Mouse (Mus musculus) bone marrow, adult 2 months (tissue): ENCODE data around the gene Cldn3. TPM values are rescaled to one million over a fixed set of nuclear protein-coding genes. Genes with fewer than 3 reads are reported as not detected.

Experiments used
- H3K27ac ChIP-seq: fragments of 200-500 bp; 2 replicates; pipeline ENCODE4 v1.5.1; 2012; ENCODE audit warnings: low read depth, mild to moderate bottlenecking, control low read depth, inconsistent platforms, low read length; ENCODE audit not compliant: control insufficient read depth, poor library complexity, insufficient read depth
- H3K4me1 ChIP-seq: fragments of 200-500 bp; 2 replicates; pipeline ENCODE4 v1.6.1; 2011; ENCODE audit warnings: low read length; ENCODE audit not compliant: control insufficient read depth, insufficient read depth
- H3K4me3 ChIP-seq: fragments of 200-500 bp; replicated peaks from 2 replicates; pipeline ENCODE3; 2011; ENCODE audit warnings: mild to moderate bottlenecking, low read depth, low read length, control low read depth; ENCODE audit not compliant: control insufficient read depth
- CTCF ChIP-seq: fragments of 200-500 bp; IDR thresholded peaks from 2 replicates; pipeline ENCODE4 v1.5.1; 2011; ENCODE audit warnings: low read length, control low read depth; ENCODE audit not compliant: control insufficient read depth, insufficient read depth
- POLR2A ChIP-seq: fragments of 200-500 bp; IDR thresholded peaks from 2 replicates; pipeline ENCODE4 v1.6.1; 2011; ENCODE audit warnings: low read depth, mild to moderate bottlenecking, control low read depth, low read length, borderline replicate concordance; ENCODE audit not compliant: control insufficient read depth
- WGBS: fragments of 180-500 bp; shearing (Covaris S2); methylation state at CpG from one replicate; pipeline ENCODE4 v1.1.7; 2018; 5-methylcytosine and 5-hydroxymethylcytosine counted together
- polyA plus RNA-seq: library from polyadenylated mRNA; stranded (reverse); fragments of >200 nt; gene quantifications from 2 replicates; pipeline ENCODE4 v1.2.4, GENCODE M21; 2011; ENCODE audit warnings: low replicate concordance; ENCODE audit not compliant: missing spikeins, insufficient read depth, insufficient read length

The Cldn3 gene
- polyA plus RNA-seq, 1 experiment = not detected

DNA sequence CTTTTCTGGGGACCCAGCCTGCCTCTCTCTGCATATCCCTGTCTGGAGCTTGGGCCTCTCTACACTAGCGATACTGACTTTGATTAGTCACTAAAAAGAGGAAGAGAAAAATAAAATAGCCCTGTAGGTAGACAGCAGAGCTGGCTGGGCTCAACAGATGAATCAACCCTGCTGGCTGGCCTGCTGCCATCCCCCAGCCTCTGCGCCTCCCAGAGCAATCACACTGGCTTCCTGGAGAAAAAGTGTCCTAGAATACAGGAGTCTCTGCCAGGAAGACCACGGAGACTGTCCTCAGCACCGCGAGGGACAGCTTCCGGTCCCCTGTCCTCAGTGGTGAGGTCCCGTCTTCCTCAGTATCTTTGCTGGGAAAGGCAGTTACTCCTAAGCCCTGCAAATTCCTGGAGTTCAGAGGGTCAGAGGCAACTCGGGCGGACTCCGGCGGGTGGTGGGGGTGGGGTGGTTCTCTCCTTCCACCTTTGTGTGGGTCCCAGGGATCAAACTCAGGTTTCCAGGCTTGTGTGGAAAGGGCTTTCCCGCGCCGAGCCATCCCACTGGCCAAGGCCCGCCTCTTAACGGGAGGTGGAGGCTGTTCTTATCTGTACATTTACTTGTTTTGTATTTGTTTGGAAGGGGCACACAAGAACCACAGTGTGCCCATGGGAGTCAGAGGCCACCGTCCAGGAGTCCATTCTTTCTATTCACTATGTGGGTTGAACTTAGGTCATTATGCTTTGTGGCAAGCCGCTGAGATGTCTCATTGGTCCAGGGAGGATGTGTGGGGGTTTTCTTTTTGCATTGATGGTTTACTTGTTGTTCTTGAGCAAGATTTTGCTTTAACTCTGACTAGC, 43.2 kb downstream of the Cldn3 start:
- Histone ChIP-seq H3K4me1 (peaks cover 2% of the 10 kb centered on the region), H3K4me3 (no peak overlapping the region), H3K27ac (no peak overlapping the region)
- WGBS = 28% methylated on average over 18 of the region's 18 CpGs
- TF ChIP-seq CTCF (no peak), POLR2A (no peak)

DNA sequence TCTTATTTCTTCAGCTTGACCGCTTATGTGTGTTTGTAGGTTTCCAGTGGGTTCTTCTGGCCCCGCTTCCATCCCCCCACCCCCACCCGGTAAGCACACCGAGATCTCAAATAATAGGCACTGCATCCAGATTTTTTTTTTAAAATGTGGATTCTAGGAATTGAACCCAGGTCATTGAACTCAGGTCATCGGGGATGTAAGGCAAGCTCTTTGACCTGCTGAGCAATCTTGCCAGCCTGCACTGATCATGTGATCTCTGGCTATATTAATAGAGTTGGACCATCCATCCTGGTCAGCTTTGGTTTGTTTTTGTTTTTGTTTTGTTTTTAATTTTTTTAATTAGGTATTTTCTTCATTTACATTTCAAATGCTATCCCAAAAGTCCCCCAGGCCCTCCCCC, 46.6 kb downstream of the Cldn3 start:
- H3K27ac ChIP-seq = no peak overlapping the region
- H3K4me3 ChIP-seq = no peak overlapping the region
- H3K4me1 ChIP-seq = no peaks in the 10 kb centered on the region; the same call in 1 of the 2 replicates
- TF ChIP-seq POLR2A (no peak), CTCF (no peak)
- 85% methylated on average over 5 of the region's 5 CpGs for WGBS

DNA sequence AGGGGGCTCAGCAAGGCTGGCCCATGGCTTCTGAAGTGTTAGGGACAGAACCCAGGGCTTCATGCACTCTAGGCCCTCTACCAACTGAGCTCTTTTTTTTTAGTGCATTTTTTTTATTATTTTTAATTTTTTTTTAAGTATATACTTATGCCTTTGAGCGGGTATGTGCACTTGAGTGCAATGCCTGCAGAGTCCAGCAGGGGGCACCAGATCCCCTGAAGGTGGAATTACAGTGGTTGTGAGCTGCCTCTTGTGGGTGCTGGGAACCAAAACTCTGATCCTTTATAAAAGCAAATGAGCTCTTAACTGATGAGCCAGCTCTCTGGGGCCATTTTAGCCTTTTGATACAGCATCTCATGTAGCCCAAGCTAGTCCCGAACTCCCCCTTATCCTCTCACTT, 48.6 kb downstream of the Cldn3 start:
- Histone ChIP-seq H3K4me1 (no peaks in the 10 kb centered on the region), H3K4me3 (no peak overlapping the region), H3K27ac (no peak overlapping the region)
- peak; percentile 48 for TF ChIP-seq CTCF
- TF ChIP-seq POLR2A = no peak
- WGBS = 93% methylated on average over 2 of the region's 2 CpGs

DNA sequence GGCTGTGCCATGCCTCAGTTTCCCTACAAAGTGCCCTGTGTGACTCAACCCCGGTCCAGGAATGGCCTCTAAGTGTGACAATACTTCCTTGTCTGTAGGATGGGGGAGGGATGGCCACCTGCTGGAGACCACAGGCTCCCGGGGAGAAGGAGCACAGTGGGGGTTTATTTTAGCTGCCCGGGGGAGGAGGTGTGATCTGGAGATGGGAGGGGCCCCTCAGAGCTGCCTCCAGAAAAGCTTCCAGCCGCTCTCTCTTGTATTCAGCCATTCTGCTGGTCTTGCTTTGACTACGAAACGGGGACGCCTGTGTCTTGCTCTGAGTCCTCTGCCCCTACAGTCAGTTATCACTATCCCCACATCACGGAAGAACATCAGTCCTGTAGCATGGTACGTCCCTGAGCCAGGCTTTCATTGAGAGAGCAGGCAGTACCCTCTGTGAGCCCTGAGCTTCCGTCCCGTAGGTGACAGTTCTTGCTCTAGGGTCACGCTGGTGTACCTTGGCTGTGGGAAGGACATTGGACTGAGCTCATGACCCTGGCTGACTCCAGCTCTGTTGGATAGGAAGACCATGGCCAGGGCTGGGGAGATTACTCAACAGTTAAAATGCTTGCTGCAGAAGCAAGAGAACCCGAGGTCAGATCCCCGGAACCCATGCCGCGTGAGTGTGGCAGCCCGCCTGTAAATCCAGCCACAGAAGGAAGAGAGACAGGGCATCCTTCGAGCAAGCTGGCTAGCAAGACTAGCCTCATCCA, 49.8 kb downstream of the Cldn3 start:
- no peak for TF ChIP-seq POLR2A
- TF ChIP-seq CTCF = no peak
- H3K4me3 ChIP-seq = no peak overlapping the region
- no peaks in the 10 kb centered on the region for H3K4me1 ChIP-seq
- H3K27ac ChIP-seq = no peak overlapping the region
- WGBS = 76% methylated on average over 18 of the region's 18 CpGs

Other genes starting within 250 kb of the Cldn3 start
- gene Eln, start 238.9 kb upstream of the Cldn3 start, polyA plus RNA-seq = 4.6 and 6.2 TPM in 2 replicates
- gene Tmem270, start 79.5 kb upstream of the Cldn3 start, polyA plus RNA-seq = not detected in 2 replicates
- 224 and 283 TPM in 2 replicates for gene Cldn13, start 70.7 kb upstream of the Cldn3 start, polyA plus RNA-seq
- 9.9 and 11.4 TPM in 2 replicates for gene Mettl27, start 53.8 kb upstream of the Cldn3 start, polyA plus RNA-seq
- 11.1 TPM in 1 of 2 replicates, not detected in the other for gene Cldn4, start 39.3 kb upstream of the Cldn3 start, polyA plus RNA-seq
- 27.7 and 39.7 TPM in 2 replicates for gene Abhd11, start 22.9 kb downstream of the Cldn3 start, polyA plus RNA-seq
- gene Stx1a, start 37.3 kb downstream of the Cldn3 start, polyA plus RNA-seq = 2.0 and 2.9 TPM in 2 replicates
- gene Dnajc30, start 78.0 kb downstream of the Cldn3 start, polyA plus RNA-seq = 16.0 and 18.8 TPM in 2 replicates
- gene Bud23, start 78.7 kb downstream of the Cldn3 start, polyA plus RNA-seq = 34.4 and 44.1 TPM in 2 replicates
- 1.3 and 1.6 TPM in 2 replicates for gene Vps37d, start 92.1 kb downstream of the Cldn3 start, polyA plus RNA-seq
- 4.1 and 4.6 TPM in 2 replicates for gene Mlxipl, start 103.7 kb downstream of the Cldn3 start, polyA plus RNA-seq
- 3.5 and 7.8 TPM in 2 replicates for gene Tbl2, start 163.4 kb downstream of the Cldn3 start, polyA plus RNA-seq
- gene Bcl7b, start 182.1 kb downstream of the Cldn3 start, polyA plus RNA-seq = 30.7 and 40.7 TPM in 2 replicates
- gene Baz1b, start 201.1 kb downstream of the Cldn3 start, polyA plus RNA-seq = 69.6 and 92.7 TPM in 2 replicates